Mouse (Mus musculus): ENCODE data around the gene Coq7. TPM values are rescaled to one million over a fixed set of nuclear protein-coding genes. Genes with fewer than 3 reads are reported as not detected.

Gene Coq7
- total and polyA plus RNA-seq, 3 experiments = 59.5 to 66.2 TPM; not detected in 1

DNA sequence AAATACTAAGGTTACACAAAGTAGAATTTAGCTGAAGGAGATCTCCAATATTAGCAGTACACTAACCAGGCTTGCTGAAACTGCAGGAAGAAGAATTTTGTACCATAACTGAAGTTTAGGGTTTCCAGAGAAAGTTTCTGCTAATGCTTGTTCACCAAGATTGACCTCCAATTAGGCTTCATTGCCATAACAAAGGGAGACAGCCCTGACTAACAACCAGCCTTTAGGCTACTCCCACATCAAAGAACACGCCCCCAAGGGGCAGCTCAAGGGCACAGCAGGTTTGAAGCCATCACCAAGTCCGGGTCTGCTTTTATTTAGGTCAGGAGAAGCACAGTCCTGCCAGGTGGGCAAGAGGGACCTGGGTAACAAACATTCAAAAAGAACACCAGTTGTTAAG, 46.8 kb upstream of the Coq7 start:
- DNase-seq (ENCODE audit: low read depth, low spot score) = no peak
- no peaks in the 10 kb centered on the region for H3K36me3 ChIP-seq (ENCODE audit: control insufficient read depth in 1 of 2, insufficient read depth in 2 of 2, low read length in 2 of 2)
- no peaks in the 10 kb centered on the region for H3K4me1 ChIP-seq (ENCODE audit: control insufficient read depth in 1 of 2, insufficient read depth in 2 of 2, low read length in 2 of 2)
- H3K4me3 ChIP-seq (ENCODE audit: control insufficient read depth in 1 of 2, insufficient read depth in 1 of 2, low read depth in 2 of 2, low read length in 2 of 2) = no peak overlapping the region
- no peaks in the 10 kb centered on the region for H3K9me3 ChIP-seq (replicated peaks; ENCODE audit: insufficient read depth, low read length)
- no peak overlapping the region for H3K9ac ChIP-seq (ENCODE audit: control insufficient read depth, low read depth, low read length, poor library complexity, severe bottlenecking)
- H3K27me3 ChIP-seq (ENCODE audit: control insufficient read depth in 1 of 2, insufficient read depth in 2 of 2, low read length in 2 of 2) = no peaks in the 10 kb centered on the region
- no peak overlapping the region for H3K27ac ChIP-seq (ENCODE audit: control insufficient read depth, low read depth, low read length)
- TF ChIP-seq HCFC1 (IDR thresholded peaks at IDR 0.05; ENCODE audit: low read depth, low read length) = no peak
- TF ChIP-seq TAL1 (IDR thresholded peaks at IDR 0.05; ENCODE audit: low read length) = no peak
- TF ChIP-seq MAZ (IDR thresholded peaks at IDR 0.05; ENCODE audit: low read depth, low read length) = no peak
- TF ChIP-seq ZMIZ1 (IDR thresholded peaks at IDR 0.05; ENCODE audit: low read depth, low read length) = no peak
- no peak for TF ChIP-seq TBP (IDR thresholded peaks at IDR 0.05; ENCODE audit: low read depth, low read length)
- no peak for TF ChIP-seq JUND (IDR thresholded peaks at IDR 0.05; ENCODE audit: low read depth, low read length)
- TF ChIP-seq CTCF (IDR thresholded peaks at IDR 0.05 in 2 of 3, conservative IDR thresholded peaks at IDR 0.05 in 1 of 3; ENCODE audit: control insufficient read depth in 1 of 3, insufficient read depth in 1 of 3, low read depth in 2 of 3, low read length in 3 of 3, poor library complexity in 1 of 3, severe bottlenecking in 1 of 3) = no peak
- TF ChIP-seq EP300 (IDR thresholded peaks at IDR 0.05; ENCODE audit: low read depth in 1 of 2, low read length in 2 of 2) = no peak
- TF ChIP-seq USF1 (IDR thresholded peaks at IDR 0.05; ENCODE audit: low read depth, low read length) = no peak
- no peak for TF ChIP-seq ZKSCAN1 (IDR thresholded peaks at IDR 0.05; ENCODE audit: low read depth, low read length)
- no peak for TF ChIP-seq GATA1 (IDR thresholded peaks at IDR 0.05; ENCODE audit: low read depth, low read length)
- TF ChIP-seq POLR2AphosphoS5 (IDR thresholded peaks at IDR 0.05; ENCODE audit: borderline replicate concordance, low read depth, low read length) = no peak
- TF ChIP-seq CHD1 (IDR thresholded peaks at IDR 0.05; ENCODE audit: low read depth, low read length) = no peak
- no peak for TF ChIP-seq RAD21 (IDR thresholded peaks at IDR 0.05; ENCODE audit: low read depth, low read length)
- TF ChIP-seq RCOR1 (IDR thresholded peaks at IDR 0.05; ENCODE audit: low read depth, low read length) = no peak
- no peak for TF ChIP-seq MAX (IDR thresholded peaks at IDR 0.05; ENCODE audit: low read length)
- TF ChIP-seq MXI1 (IDR thresholded peaks at IDR 0.05; ENCODE audit: low read depth, low read length) = no peak
- no peak for TF ChIP-seq MEF2A (IDR thresholded peaks at IDR 0.05; ENCODE audit: extremely low read depth, insufficient replicate concordance, low read depth, low read length, poor library complexity, severe bottlenecking)
- TF ChIP-seq SIN3A (IDR thresholded peaks at IDR 0.05; ENCODE audit: low read length) = no peak
- H3K79me2 ChIP-seq (ENCODE audit: control insufficient read depth, insufficient read depth, low read length, poor library complexity) = no peaks in the 10 kb centered on the region

DNA sequence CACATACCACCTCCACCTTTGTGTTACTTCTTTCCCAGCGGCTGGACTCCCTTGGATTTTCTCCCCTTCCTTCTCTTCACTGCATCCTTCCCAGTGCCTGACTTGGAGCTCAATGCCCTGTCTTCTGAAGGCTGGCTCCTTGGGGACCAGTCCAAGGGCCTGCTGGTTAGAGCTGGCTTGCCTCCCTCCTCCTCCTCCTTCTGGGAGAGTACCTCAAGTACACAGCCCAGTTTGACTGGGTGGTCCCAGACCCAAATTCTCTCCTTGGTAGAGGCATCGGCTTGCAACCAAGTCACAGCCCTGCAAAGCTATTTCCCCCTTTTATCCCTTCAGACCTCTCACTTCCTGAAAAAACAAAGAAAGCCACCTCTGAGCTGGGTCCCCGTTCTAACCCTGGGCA, 45.1 kb upstream of the Coq7 start:
- Histone ChIP-seq H3K4me1 (ENCODE audit: control insufficient read depth in 1 of 2, insufficient read depth in 2 of 2, low read length in 2 of 2) (no peaks in the 10 kb centered on the region), H3K79me2 (ENCODE audit: control insufficient read depth, insufficient read depth, low read length, poor library complexity) (no peaks in the 10 kb centered on the region), H3K4me3 (ENCODE audit: control insufficient read depth in 1 of 2, insufficient read depth in 1 of 2, low read depth in 2 of 2, low read length in 2 of 2) (no peak overlapping the region), H3K9me3 (replicated peaks; ENCODE audit: insufficient read depth, low read length) (no peaks in the 10 kb centered on the region), H3K9ac (ENCODE audit: control insufficient read depth, low read depth, low read length, poor library complexity, severe bottlenecking) (no peak overlapping the region), H3K36me3 (ENCODE audit: control insufficient read depth in 1 of 2, insufficient read depth in 2 of 2, low read length in 2 of 2) (no peaks in the 10 kb centered on the region), H3K27ac (ENCODE audit: control insufficient read depth, low read depth, low read length) (no peak overlapping the region), H3K27me3 (ENCODE audit: control insufficient read depth in 1 of 2, insufficient read depth in 2 of 2, low read length in 2 of 2) (no peaks in the 10 kb centered on the region)
- TF ChIP-seq USF1 (IDR thresholded peaks at IDR 0.05; ENCODE audit: low read depth, low read length) (no peak), RAD21 (IDR thresholded peaks at IDR 0.05; ENCODE audit: low read depth, low read length) (no peak), EP300 (IDR thresholded peaks at IDR 0.05; ENCODE audit: low read depth in 1 of 2, low read length in 2 of 2) (no peak), POLR2AphosphoS5 (IDR thresholded peaks at IDR 0.05; ENCODE audit: borderline replicate concordance, low read depth, low read length) (no peak), GATA1 (IDR thresholded peaks at IDR 0.05; ENCODE audit: low read depth, low read length) (no peak), MAFK (IDR thresholded peaks at IDR 0.05; ENCODE audit: borderline replicate concordance, low read depth, low read length) (no peak), SMC3 (IDR thresholded peaks at IDR 0.05; ENCODE audit: low read depth, low read length) (no peak), JUND (IDR thresholded peaks at IDR 0.05; ENCODE audit: low read depth, low read length) (no peak), NRF1 (IDR thresholded peaks at IDR 0.05; ENCODE audit: insufficient read depth, low read depth, low read length, poor library complexity, severe bottlenecking) (no peak), POLR2A (IDR thresholded peaks at IDR 0.05; ENCODE audit: control insufficient read depth in 1 of 2, insufficient read depth in 1 of 2, low read depth in 1 of 2, low read length in 2 of 2, poor library complexity in 1 of 2) (no peak), TBP (IDR thresholded peaks at IDR 0.05; ENCODE audit: low read depth, low read length) (no peak), MYC (IDR thresholded peaks at IDR 0.05; ENCODE audit: low read depth, low read length) (no peak), MYB (IDR thresholded peaks at IDR 0.05; ENCODE audit: low read depth, low read length) (no peak), ELF1 (IDR thresholded peaks at IDR 0.05; ENCODE audit: low read depth, low read length) (no peak), KAT2A (conservative IDR thresholded peaks at IDR 0.05; ENCODE audit: low read depth, low read length) (no peak), ZMIZ1 (IDR thresholded peaks at IDR 0.05; ENCODE audit: low read depth, low read length) (no peak), CHD2 (IDR thresholded peaks at IDR 0.05; ENCODE audit: low read length) (no peak)
- no peak for DNase-seq (ENCODE audit: low read depth, low spot score)
